Mouse (Mus musculus): ENCODE results near the gene Gm28048. TPM values are rescaled to one million over a fixed set of nuclear protein-coding genes. Genes with fewer than 3 reads are reported as not detected.

Gene Gm28048
- polyA plus RNA-seq (2012; fragmentation: generic; extraction: Trizol), result 1.9 TPM

GRCm38 (mm10) chr11:22981984-22982757 lies at the start of gene Gm28048, which contains the start of gene Commd1:
Gene Gm28048 (minus strand): TSS chr11:22982090.
Gene Commd1 (minus strand): TSS chr11:22982382.
- no peaks in the 10 kb centered on the region for H3K36me3 ChIP-seq (ENCODE audit: control insufficient read depth, insufficient read depth)
- H3K4me2 ChIP-seq (ENCODE audit: low read depth), result peak within 1 kb of the TSS; percentile 74
- peak within 1 kb of the TSS; percentile 46 for H3ac ChIP-seq (ENCODE audit: control insufficient read depth, insufficient read length)
- peaks cover 44% of the 10 kb centered on the region for H3K79me2 ChIP-seq (ENCODE audit: control insufficient read depth, insufficient read depth)
- H3K27me3 ChIP-seq (ENCODE audit: control insufficient read depth, insufficient read depth, insufficient read length), result no peaks in the 10 kb centered on the region
- TF ChIP-seq SRF (IDR thresholded peaks at IDR 0.05; ENCODE audit: control insufficient read depth, insufficient read length, low read depth) (no peak), MYOG (IDR thresholded peaks at IDR 0.05; ENCODE audit: control insufficient read depth in 1 of 3, insufficient read depth in 1 of 3, insufficient read length in 2 of 3, low read depth in 2 of 3) (peak in 1 of 3 experiments; percentile 36), POLR2AphosphoS2 (IDR thresholded peaks at IDR 0.05; ENCODE audit: insufficient read length, low read depth) (peak; percentile 92), MYOD1 (IDR thresholded peaks at IDR 0.05; ENCODE audit: control insufficient read depth in 1 of 3, insufficient read length in 2 of 3, low read depth in 2 of 3) (no peak), TCF3 (IDR thresholded peaks at IDR 0.05; ENCODE audit: insufficient read length, low read depth) (no peak), MAX (IDR thresholded peaks at IDR 0.05; ENCODE audit: low read depth) (no peak), POLR2A (IDR thresholded peaks at IDR 0.05; ENCODE audit: insufficient read length, low read depth) (peak; percentile 89), USF1 (IDR thresholded peaks at IDR 0.05; ENCODE audit: low read depth) (no peak)
- peak within 1 kb of the TSS; percentile 86 for H3K4me3 ChIP-seq

- Histone ChIP-seq H3K4me2 (ENCODE audit: low read depth) (no peak overlapping the region), H3K79me2 (ENCODE audit: control insufficient read depth, insufficient read depth) (no peaks in the 10 kb centered on the region), H3ac (ENCODE audit: control insufficient read depth, insufficient read length) (no peak overlapping the region), H3K4me3 (no peak overlapping the region), H3K36me3 (ENCODE audit: control insufficient read depth, insufficient read depth) (no peaks in the 10 kb centered on the region), H3K27me3 (ENCODE audit: control insufficient read depth, insufficient read depth, insufficient read length) (no peaks in the 10 kb centered on the region)
- TF ChIP-seq REST (IDR thresholded peaks at IDR 0.05; ENCODE audit: insufficient read depth, insufficient read length) (no peak), TCF3 (IDR thresholded peaks at IDR 0.05; ENCODE audit: insufficient read length, low read depth) (no peak)
Observed at GRCm38 (mm10) chr11:23029399-23029798, 47.5 kb upstream of the Gm28048 start.

GRCm38 (mm10) chr11:23028957-23029356 lies 47.1 kb upstream of the Gm28048 start:
- H3K79me2 ChIP-seq (ENCODE audit: control insufficient read depth, insufficient read depth), result no peaks in the 10 kb centered on the region
- no peak overlapping the region for H3ac ChIP-seq (ENCODE audit: control insufficient read depth, insufficient read length)
- no peak overlapping the region for H3K4me2 ChIP-seq (ENCODE audit: low read depth)
- no peaks in the 10 kb centered on the region for H3K36me3 ChIP-seq (ENCODE audit: control insufficient read depth, insufficient read depth)
- no peaks in the 10 kb centered on the region for H3K27me3 ChIP-seq (ENCODE audit: control insufficient read depth, insufficient read depth, insufficient read length)
- TF ChIP-seq MAX (IDR thresholded peaks at IDR 0.05; ENCODE audit: low read depth) (no peak), MYOD1 (IDR thresholded peaks at IDR 0.05; ENCODE audit: control insufficient read depth in 1 of 3, insufficient read length in 2 of 3, low read depth in 2 of 3) (no peak), USF1 (IDR thresholded peaks at IDR 0.05; ENCODE audit: low read depth) (no peak), MYOG (IDR thresholded peaks at IDR 0.05; ENCODE audit: control insufficient read depth in 1 of 3, insufficient read depth in 1 of 3, insufficient read length in 2 of 3, low read depth in 2 of 3) (no peak), REST (IDR thresholded peaks at IDR 0.05; ENCODE audit: insufficient read depth, insufficient read length) (no peak), POLR2AphosphoS2 (IDR thresholded peaks at IDR 0.05; ENCODE audit: insufficient read length, low read depth) (no peak), E2F4 (IDR thresholded peaks at IDR 0.05; ENCODE audit: insufficient read depth) (no peak), TCF3 (IDR thresholded peaks at IDR 0.05; ENCODE audit: insufficient read length, low read depth) (no peak), TCF12 (IDR thresholded peaks at IDR 0.05; ENCODE audit: insufficient read depth, poor library complexity, severe bottlenecking) (no peak), SRF (IDR thresholded peaks at IDR 0.05; ENCODE audit: control insufficient read depth, insufficient read length, low read depth) (no peak), CEBPB (IDR thresholded peaks at IDR 0.05; ENCODE audit: insufficient read depth, poor library complexity, severe bottlenecking) (no peak), POLR2A (IDR thresholded peaks at IDR 0.05; ENCODE audit: insufficient read length, low read depth) (no peak)
- no peak overlapping the region for H3K4me3 ChIP-seq

GRCm38 (mm10) chr11:23024169-23024568 lies 42.3 kb upstream of the Gm28048 start:
- Histone ChIP-seq H3K4me2 (ENCODE audit: low read depth) (no peak overlapping the region), H3K4me3 (no peak overlapping the region), H3K36me3 (ENCODE audit: control insufficient read depth, insufficient read depth) (no peaks in the 10 kb centered on the region), H3ac (ENCODE audit: control insufficient read depth, insufficient read length) (no peak overlapping the region), H3K27me3 (ENCODE audit: control insufficient read depth, insufficient read depth, insufficient read length) (no peaks in the 10 kb centered on the region), H3K79me2 (ENCODE audit: control insufficient read depth, insufficient read depth) (no peaks in the 10 kb centered on the region)
- TF ChIP-seq POLR2AphosphoS2 (IDR thresholded peaks at IDR 0.05; ENCODE audit: insufficient read length, low read depth) (no peak), SRF (IDR thresholded peaks at IDR 0.05; ENCODE audit: control insufficient read depth, insufficient read length, low read depth) (no peak), TCF12 (IDR thresholded peaks at IDR 0.05; ENCODE audit: insufficient read depth, poor library complexity, severe bottlenecking) (no peak), USF1 (IDR thresholded peaks at IDR 0.05; ENCODE audit: low read depth) (no peak), MAX (IDR thresholded peaks at IDR 0.05; ENCODE audit: low read depth) (no peak), MYOD1 (IDR thresholded peaks at IDR 0.05; ENCODE audit: control insufficient read depth in 1 of 3, insufficient read length in 2 of 3, low read depth in 2 of 3) (no peak), TCF3 (IDR thresholded peaks at IDR 0.05; ENCODE audit: insufficient read length, low read depth) (no peak), CEBPB (IDR thresholded peaks at IDR 0.05; ENCODE audit: insufficient read depth, poor library complexity, severe bottlenecking) (no peak), E2F4 (IDR thresholded peaks at IDR 0.05; ENCODE audit: insufficient read depth) (no peak), POLR2A (IDR thresholded peaks at IDR 0.05; ENCODE audit: insufficient read length, low read depth) (no peak), MYOG (IDR thresholded peaks at IDR 0.05; ENCODE audit: control insufficient read depth in 1 of 3, insufficient read depth in 1 of 3, insufficient read length in 2 of 3, low read depth in 2 of 3) (no peak), REST (IDR thresholded peaks at IDR 0.05; ENCODE audit: insufficient read depth, insufficient read length) (no peak)

- Histone ChIP-seq H3K36me3 (ENCODE audit: control insufficient read depth, insufficient read depth) (no peaks in the 10 kb centered on the region), H3ac (ENCODE audit: control insufficient read depth, insufficient read length) (no peak overlapping the region), H3K27me3 (ENCODE audit: control insufficient read depth, insufficient read depth, insufficient read length) (no peaks in the 10 kb centered on the region), H3K79me2 (ENCODE audit: control insufficient read depth, insufficient read depth) (no peaks in the 10 kb centered on the region), H3K4me3 (no peak overlapping the region), H3K4me2 (ENCODE audit: low read depth) (no peak overlapping the region)
- no peak for TF ChIP-seq USF1 (IDR thresholded peaks at IDR 0.05; ENCODE audit: low read depth)
- no peak for TF ChIP-seq TCF3 (IDR thresholded peaks at IDR 0.05; ENCODE audit: insufficient read length, low read depth)
- TF ChIP-seq MYOD1 (IDR thresholded peaks at IDR 0.05; ENCODE audit: control insufficient read depth in 1 of 3, insufficient read length in 2 of 3, low read depth in 2 of 3), result no peak
Observed at GRCm38 (mm10) chr11:23023155-23023554, 41.3 kb upstream of the Gm28048 start.
